Mouse (Mus musculus) brain, embryonic 14.5 days (tissue): ENCODE measurements at regions not wholly inside any gene's neighbourhood (a gene's known extent, or its start where the extent isn't known, plus 50 kb on each side); places are given as distances from the start of the nearest gene placed in this dataset.

Source experiments
- CTCF ChIP-seq: fragments of 200-500 bp; IDR thresholded peaks from 2 replicates; pipeline ENCODE4 v1.5.1; 2012; ENCODE audit warnings: inconsistent platforms, mild to moderate bottlenecking, moderate library complexity, borderline replicate concordance; ENCODE audit not compliant: insufficient read depth, insufficient read length; ENCODE audit errors: extremely low read depth
- POLR2A ChIP-seq: fragments of 200-500 bp; IDR thresholded peaks from 2 replicates; pipeline ENCODE4 v1.6.1; 2012; ENCODE audit warnings: mild to moderate bottlenecking, inconsistent platforms, borderline replicate concordance; ENCODE audit not compliant: poor library complexity, insufficient read depth, insufficient read length, severe bottlenecking; ENCODE audit errors: extremely low read depth

DNA sequence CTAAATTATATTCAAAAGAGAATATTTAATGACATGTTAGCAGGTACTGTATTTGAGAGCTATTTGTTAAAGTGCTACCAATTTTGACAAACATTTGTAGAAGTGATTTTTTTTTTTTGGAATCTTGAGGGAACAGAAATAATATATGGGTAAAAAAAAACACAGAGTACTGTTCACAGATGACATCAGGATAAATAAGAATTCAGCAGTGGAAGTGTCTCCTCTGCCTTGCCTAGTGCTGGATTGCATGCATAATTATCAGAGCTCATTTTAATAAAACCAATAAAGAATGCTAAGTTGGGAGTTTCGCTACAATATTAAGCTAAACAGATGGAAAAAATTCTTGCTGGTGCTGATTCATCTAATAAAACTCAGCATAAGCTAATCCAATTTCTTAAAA lies 194.6 kb downstream of the Cdh26 start:
- no peak for TF ChIP-seq POLR2A
- no peak for TF ChIP-seq CTCF
